Mouse (Mus musculus): Measurements from ENCODE around the gene Fcer1g.

DNA sequence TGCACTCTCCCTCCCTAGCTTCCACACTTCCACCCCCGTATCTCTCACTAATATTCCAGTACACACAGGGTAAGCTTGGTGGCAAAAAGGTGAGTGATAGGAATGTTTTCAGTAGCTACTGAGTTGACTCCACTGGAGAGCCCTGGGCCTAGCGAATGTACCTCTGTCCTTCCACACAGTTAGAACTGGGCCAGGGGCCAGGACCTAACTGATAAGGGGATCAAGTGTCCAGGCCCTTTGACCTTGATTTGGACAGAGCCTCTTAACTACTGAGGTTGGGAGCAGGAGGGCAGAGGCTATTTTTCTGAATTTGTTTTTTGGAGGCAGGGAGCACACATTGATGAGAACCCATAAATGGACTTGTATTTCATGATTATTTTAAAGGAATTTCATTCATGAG is 10.4 kb downstream of the Fcer1g start:
- TF ChIP-seq CTCF (IDR thresholded peaks at IDR 0.05; ENCODE audit: borderline replicate concordance, insufficient read depth, low read depth, low read length) (no peak), POLR2A (IDR thresholded peaks at IDR 0.05; ENCODE audit: borderline replicate concordance, insufficient read depth, low read length) (no peak)

Data from cerebellum, adult 2 months (tissue).